ENCODE assay signal across 29 mouse cellular contexts in the genomic region with DNA sequence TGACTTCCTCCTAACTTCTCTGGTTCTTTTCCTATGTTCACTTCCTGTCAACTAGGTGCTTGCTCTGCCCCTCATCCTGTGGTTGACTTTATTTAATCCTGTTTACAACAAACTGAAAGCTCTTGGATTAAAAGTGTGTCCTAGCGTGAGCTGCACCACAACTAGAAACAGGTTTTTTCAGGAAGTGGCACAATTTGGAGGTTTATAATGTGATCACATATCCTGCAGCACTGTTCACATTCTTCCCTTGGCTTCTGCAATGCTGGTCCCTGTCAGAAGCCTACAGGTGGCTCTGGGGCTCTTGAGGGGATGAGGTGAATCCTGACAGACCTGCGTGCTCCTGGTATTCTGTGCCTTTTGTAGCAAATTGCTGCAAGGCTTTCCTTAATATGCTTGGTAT. TPM values are rescaled to one million over a fixed set of nuclear protein-coding genes. Genes with fewer than 3 reads are reported as not detected.
"Had no signal": no experiment of that assay in that cellular context is flagged by ENCODE, and none has a peak within 500 bp of the region (broad histone marks: within the 10 kb centered on the region; RNA-seq: fewer than 3 reads in every experiment).

No protein-coding gene starts in this region.

- H3K4me3 ChIP-seq: liver, embryonic 15.5 days; lung, embryonic 15.5 days; megakaryocyte, embryonic 14.5 days; midbrain, embryonic 13.5 days; midbrain, embryonic 15.5 days; neural tube, embryonic 13.5 days; neural tube, embryonic 15.5 days had no signal

- H3K4me2 ChIP-seq: liver, embryonic 15.5 days; lung, embryonic 15.5 days; midbrain, embryonic 11.5 days; midbrain, embryonic 13.5 days; midbrain, embryonic 15.5 days; neural tube, embryonic 13.5 days; neural tube, embryonic 15.5 days had no signal

- H3K27ac ChIP-seq: liver, embryonic 15.5 days; lung, embryonic 15.5 days; macrophage; midbrain, embryonic 13.5 days; midbrain, embryonic 15.5 days; neural tube, embryonic 13.5 days; neural tube, embryonic 15.5 days had no signal

- H3K36me3 ChIP-seq: liver, embryonic 15.5 days; lung, embryonic 15.5 days; midbrain, embryonic 15.5 days; neural tube, embryonic 15.5 days had no signal

- ATAC-seq: liver, postnatal 0 days; lung, postnatal 0 days; midbrain, embryonic 13.5 days; midbrain, embryonic 15.5 days had no signal

- H3K4me1 ChIP-seq: midbrain, embryonic 13.5 days; midbrain, embryonic 15.5 days; neural tube, embryonic 13.5 days; neural tube, embryonic 15.5 days had no signal

- H3K9ac ChIP-seq: liver, embryonic 15.5 days; liver, postnatal 0 days; lung, embryonic 15.5 days; midbrain, embryonic 13.5 days; midbrain, embryonic 15.5 days; neural tube, embryonic 13.5 days; neural tube, embryonic 15.5 days had no signal

- DNase-seq: liver, postnatal 0 days; lung, adult 2 months; lung, postnatal 14 days; lung, postnatal 36 days; retina, postnatal 1 day; right cerebral cortex, adult 18-20 months; right cerebral cortex, postnatal 25 days; right cerebral cortex, postnatal 4 days; spleen, adult 18-20 months; thymus, adult 2 months; thymus, postnatal 25 days; thymus, postnatal 4 days had no signal

- H3K9me3 ChIP-seq: liver, embryonic 15.5 days; lung, embryonic 15.5 days; megakaryocyte, embryonic 14.5 days; midbrain, embryonic 13.5 days; midbrain, embryonic 15.5 days; neural tube, embryonic 13.5 days; neural tube, embryonic 15.5 days had no signal

- H3K27me3 ChIP-seq: liver, embryonic 15.5 days; lung, embryonic 15.5 days; megakaryocyte, embryonic 14.5 days; midbrain, embryonic 13.5 days; midbrain, embryonic 15.5 days; neural tube, embryonic 13.5 days; neural tube, embryonic 15.5 days had no signal

RNA-seq across cellular contexts. Expression of a gene that starts 40.1 kb away (rescaled TPM):
- total RNA-seq: monocyte, adult 5-6 weeks had no signal
- polyA plus RNA-seq: macrophage; neural tube, embryonic 11.5 days; stomach, embryonic 14.5 days had no signal

RNA-seq across cellular contexts. Expression of a gene that starts 46.5 kb away (rescaled TPM):
- total RNA-seq: midbrain, postnatal 0 days; monocyte, adult 5-6 weeks had no signal
- polyA plus RNA-seq: liver, embryonic 15.5 days; liver, postnatal 0 days; lung, adult 2 months; lung, embryonic 15.5 days; lung, postnatal 0 days; macrophage; midbrain, embryonic 11.5 days; midbrain, embryonic 13.5 days; neural tube, embryonic 11.5 days; neural tube, embryonic 13.5 days; neural tube, embryonic 15.5 days; small intestine, adult 2 months; stomach, embryonic 14.5 days; stomach, embryonic 16.5 days; thymus, adult 2 months; urinary bladder, adult 2 months had no signal
